Mouse (Mus musculus): ENCODE results near the gene Tmem69. TPM values are rescaled to one million over a fixed set of nuclear protein-coding genes. Genes with fewer than 3 reads are reported as not detected.

The Tmem69 gene
- total RNA-seq, 2 experiments from 2014 or later, result 1.7 to 3.5 TPM

Other genes starting within 250 kb of the Tmem69 start
- gene Mast2, start 91.8 kb downstream of the Tmem69 start, total RNA-seq (2015; ENCODE audit: low replicate concordance), result 7.7 and 8.8 TPM in 2 replicates
- 15.5 and 16.5 TPM in 2 replicates for gene Mast2, start 91.8 kb downstream of the Tmem69 start, total RNA-seq (2017; ENCODE audit: low replicate concordance)
- gene Ipp, start 48.4 kb downstream of the Tmem69 start, total RNA-seq (2015; ENCODE audit: low replicate concordance), result 5.6 and 6.3 TPM in 2 replicates
- gene Ipp, start 48.4 kb downstream of the Tmem69 start, total RNA-seq (2017; ENCODE audit: low replicate concordance), result 7.5 and 7.8 TPM in 2 replicates
- gene Gpbp1l1, start 1.7 kb upstream of the Tmem69 start, total RNA-seq (2015; ENCODE audit: low replicate concordance), result 74.2 and 83.6 TPM in 2 replicates
- 141 and 166 TPM in 2 replicates for gene Gpbp1l1, start 1.7 kb upstream of the Tmem69 start, total RNA-seq (2017; ENCODE audit: low replicate concordance)
- 1.5 and 3.8 TPM in 2 replicates for gene Ccdc17, start 40.7 kb upstream of the Tmem69 start, total RNA-seq (2015; ENCODE audit: low replicate concordance)
- gene Ccdc17, start 40.7 kb upstream of the Tmem69 start, total RNA-seq (2017; ENCODE audit: low replicate concordance), result 2.0 and 2.1 TPM in 2 replicates
- gene Nasp, start 72.0 kb upstream of the Tmem69 start, total RNA-seq (2015; ENCODE audit: low replicate concordance), result 34.0 and 54.8 TPM in 2 replicates
- 92.9 and 99.7 TPM in 2 replicates for gene Nasp, start 72.0 kb upstream of the Tmem69 start, total RNA-seq (2017; ENCODE audit: low replicate concordance)
- 110 and 156 TPM in 2 replicates for gene Akr1a1, start 95.7 kb upstream of the Tmem69 start, total RNA-seq (2015; ENCODE audit: low replicate concordance)
- gene Akr1a1, start 95.7 kb upstream of the Tmem69 start, total RNA-seq (2017; ENCODE audit: low replicate concordance), result 108 and 173 TPM in 2 replicates
- 71.5 and 92.4 TPM in 2 replicates for gene Prdx1, start 129.6 kb upstream of the Tmem69 start, total RNA-seq (2015; ENCODE audit: low replicate concordance)
- 30.1 and 52.6 TPM in 2 replicates for gene Prdx1, start 129.6 kb upstream of the Tmem69 start, total RNA-seq (2017; ENCODE audit: low replicate concordance)
- gene Mmachc, start 152.5 kb upstream of the Tmem69 start, total RNA-seq (2015; ENCODE audit: low replicate concordance), result 4.2 and 4.4 TPM in 2 replicates
- 1.8 and 5.4 TPM in 2 replicates for gene Mmachc, start 152.5 kb upstream of the Tmem69 start, total RNA-seq (2017; ENCODE audit: low replicate concordance)
- gene Ccdc163, start 152.6 kb upstream of the Tmem69 start, total RNA-seq (2015; ENCODE audit: low replicate concordance), result 6.5 and 7.3 TPM in 2 replicates
- gene Ccdc163, start 152.6 kb upstream of the Tmem69 start, total RNA-seq (2017; ENCODE audit: low replicate concordance), result 3.3 and 10.5 TPM in 2 replicates
- 5.2 and 6.5 TPM in 2 replicates for gene Tesk2, start 165.0 kb upstream of the Tmem69 start, total RNA-seq (2015; ENCODE audit: low replicate concordance)
- 7.8 and 9.2 TPM in 2 replicates for gene Tesk2, start 165.0 kb upstream of the Tmem69 start, total RNA-seq (2017; ENCODE audit: low replicate concordance)

Measured in erythroblast, adult 5-6 weeks (primary cell).